Mouse (Mus musculus) adipose tissue, adult 10 weeks (tissue): Measurements from ENCODE around the gene Mettl13. TPM values are rescaled to one million over a fixed set of nuclear protein-coding genes. Genes with fewer than 3 reads are reported as not detected.

Experiments used
- polyA plus RNA-seq: library from polyadenylated mRNA; stranded (reverse); fragments of 350-450 nt; fragmentation: Illumina TruSeq; extraction: RNeasy Lipid Tissue Mini Kit (QIAGEN cat#74804); gene quantifications from one replicate; pipeline ENCODE4 v1.2.3, GENCODE M21; 2014; ENCODE audit warnings: low read depth, low replicate concordance

Mettl13 gene
- 6.4 TPM for polyA plus RNA-seq

DNA sequence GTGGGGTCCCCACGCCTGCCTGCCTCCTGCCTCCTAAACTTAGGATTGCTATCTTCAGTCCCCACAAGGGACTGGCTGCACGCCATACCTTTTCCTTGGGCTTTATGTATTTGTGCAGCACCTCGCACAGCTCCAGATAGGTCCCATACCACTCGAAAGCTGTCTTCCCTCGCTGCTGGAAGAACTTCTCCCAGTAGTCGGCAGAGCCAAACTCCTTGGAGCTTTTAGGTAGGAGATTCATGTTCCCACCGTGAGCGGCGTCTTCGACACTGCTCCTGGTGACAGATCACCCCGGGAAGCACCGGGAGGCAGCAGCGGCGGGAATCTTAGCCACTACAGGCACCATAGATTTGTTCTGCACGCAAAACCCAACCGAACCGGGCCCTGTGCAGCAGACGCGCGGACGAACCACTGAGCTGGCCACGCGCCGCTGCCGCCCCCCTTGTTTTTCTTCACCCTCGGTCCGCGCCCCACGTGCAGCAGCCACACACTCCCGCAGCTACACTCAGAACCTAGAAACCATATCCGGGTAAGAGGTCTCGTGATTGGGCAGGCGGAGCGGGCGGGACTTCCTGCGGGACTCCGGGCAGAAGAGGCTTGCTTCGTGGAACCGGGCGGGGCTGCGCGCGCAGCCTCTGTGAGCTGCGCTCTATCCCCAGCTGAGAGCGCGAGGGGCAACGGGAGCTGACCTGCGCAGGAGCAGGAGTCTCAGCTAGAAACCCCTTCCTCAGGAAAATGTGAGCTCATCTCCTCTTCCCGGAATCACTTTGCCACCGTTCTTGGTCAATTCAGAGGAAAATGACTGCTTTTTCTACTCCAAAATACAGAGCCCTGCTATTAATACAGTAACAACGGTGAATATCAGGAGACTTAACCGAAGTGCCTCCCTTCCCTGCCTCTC is at the start of gene Mettl13:
Mettl13 (minus strand) TSS at position 536 of the 901 bp plus-strand sequence.

DNA sequence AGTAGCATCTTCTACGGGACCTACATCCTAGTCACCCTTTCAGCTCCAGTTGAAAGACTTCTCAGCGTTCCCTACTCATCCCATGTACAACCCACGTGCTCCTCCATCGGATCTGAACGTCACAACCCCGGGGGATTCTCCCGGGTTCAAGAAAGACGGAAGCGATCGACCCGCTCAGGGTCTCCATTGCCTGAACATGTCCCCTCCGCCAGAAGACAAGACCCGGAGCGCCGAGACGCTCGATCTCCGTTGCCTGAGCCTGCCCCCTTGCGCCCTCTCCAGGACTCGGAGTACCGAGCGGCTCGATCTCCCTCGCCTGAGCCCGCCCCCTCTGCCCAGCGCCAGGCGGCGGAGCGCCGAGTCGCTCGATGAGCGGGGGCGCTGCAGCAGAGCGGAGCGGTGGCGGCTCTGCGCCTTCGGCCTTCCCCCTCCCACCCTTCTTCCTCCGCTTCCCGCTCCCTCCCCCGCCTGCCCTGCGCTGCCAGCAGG is 22.0 kb upstream of the Mettl13 start, which contains the start of gene Vamp4:
Vamp4 (plus strand) TSS at position 256 of the 489 bp plus-strand sequence.

Other genes with a start within 250 kb of the Mettl13 start
- 2.8 TPM for gene Dnm3, start 70.5 kb downstream of the Mettl13 start, polyA plus RNA-seq
- gene Vamp4, start 22.0 kb upstream of the Mettl13 start, polyA plus RNA-seq: 24.7 TPM
- 1.8 TPM for gene Myoc, start 90.6 kb upstream of the Mettl13 start, polyA plus RNA-seq
- gene Myocos, start 109.7 kb upstream of the Mettl13 start, polyA plus RNA-seq: not detected
- 43.0 TPM for gene Prrc2c, start 192.0 kb upstream of the Mettl13 start, polyA plus RNA-seq